Mouse (Mus musculus): ENCODE measurements around the gene Ccdc113. TPM values are rescaled to one million over a fixed set of nuclear protein-coding genes. Genes with fewer than 3 reads are reported as not detected.

Ccdc113 gene
- total RNA-seq (2021), result 1 to 10 TPM; 3.3 to 3.4 TPM
- long read RNA-seq, experiment 1, partial matches to known transcripts, result 0 of 3 reads
- long read RNA-seq, experiment 1, other reads (novel, unspliced or antisense), result 0 of 3 reads
- long read RNA-seq, experiment 2, partial matches to known transcripts, result 0 of 2 reads
- long read RNA-seq, experiment 2, other reads (novel, unspliced or antisense), result 0 of 2 reads

GRCm38 (mm10) chr8:95533584-95534387 is at the start of gene Ccdc113:
Gene Ccdc113 (plus strand): TSS chr8:95534085.
- Histone ChIP-seq H3K27ac (peak within 1 kb of the TSS; percentile 77), H3K4me3 (peak within 1 kb of the TSS; percentile 52)
- no peak; the same call in 1 of the 2 replicates for TF ChIP-seq CTCF (IDR thresholded peaks at IDR 0.05)
- intact Hi-C loops (cut with DNase I), result loop anchor here (5.0 to 10.0 kb wide), 3 partner anchors 49 to 279 kb away; no protein-coding TSS in a partner anchor
- peak; percentile 58 to 61 for DNase-seq (ENCODE audit: extremely low spot score in 1 of 2, low spot score in 2 of 2)

- H3K27ac ChIP-seq, result peak overlapping the region; percentile 86
- no peak for DNase-seq (ENCODE audit: extremely low spot score in 1 of 2, low spot score in 2 of 2)
- intact Hi-C loops (cut with DNase I), result loop anchor here (5.0 to 10.0 kb wide), 2 partner anchors 47 to 209 kb away; partner anchors contain the start of gene Ccdc113
- no peak for TF ChIP-seq CTCF (IDR thresholded peaks at IDR 0.05)
- H3K4me3 ChIP-seq, result peak overlapping the region; percentile 66
Measured at GRCm38 (mm10) chr8:95487800-95488697, 45.8 kb upstream of the Ccdc113 start.

- intact Hi-C loops (cut with DNase I), result loop anchor here (5.0 to 10.0 kb wide), 2 partner anchors 46 to 208 kb away; partner anchors contain the start of gene Ccdc113
- H3K27ac ChIP-seq, result peak overlapping the region; percentile 86
- H3K4me3 ChIP-seq, result peak overlapping the region; percentile 55
- TF ChIP-seq CTCF (IDR thresholded peaks at IDR 0.05), result peak; percentile 93
- peak; percentile 84 to 92 for DNase-seq (ENCODE audit: extremely low spot score in 1 of 2, low spot score in 2 of 2)
Measured at GRCm38 (mm10) chr8:95488698-95489332, 45.1 kb upstream of the Ccdc113 start.

GRCm38 (mm10) chr8:95490006-95490405 is 43.9 kb upstream of the Ccdc113 start, which contains the start of gene Csnk2a2:
Gene Csnk2a2 (minus strand): TSS chr8:95490039.
- peak within 1 kb of the TSS; percentile 86 for H3K27ac ChIP-seq
- TF ChIP-seq CTCF (IDR thresholded peaks at IDR 0.05), result no peak
- DNase-seq (ENCODE audit: extremely low spot score in 1 of 2, low spot score in 2 of 2), result no peak
- H3K4me3 ChIP-seq, result peak within 1 kb of the TSS; percentile 55
- intact Hi-C loops (cut with DNase I), result no loop called here

- no peak for DNase-seq (ENCODE audit: extremely low spot score in 1 of 2, low spot score in 2 of 2)
Measured at GRCm38 (mm10) chr8:95492057-95492456, 41.8 kb upstream of the Ccdc113 start.

GRCm38 (mm10) chr8:95495444-95495843 is 38.4 kb upstream of the Ccdc113 start:
- no peak overlapping the region for H3K27ac ChIP-seq

More at GRCm38 (mm10) chr8:95492057-95492456, 41.8 kb upstream of the Ccdc113 start:
- intact Hi-C loops (cut with DNase I), result no loop called here
- no peak for TF ChIP-seq CTCF (IDR thresholded peaks at IDR 0.05)
- no peak overlapping the region for H3K27ac ChIP-seq
- no peak overlapping the region for H3K4me3 ChIP-seq

GRCm38 (mm10) chr8:95496420-95496819 is 37.5 kb upstream of the Ccdc113 start:
- TF ChIP-seq CTCF (IDR thresholded peaks at IDR 0.05), result no peak
- Histone ChIP-seq H3K4me3 (no peak overlapping the region), H3K27ac (no peak overlapping the region)
- intact Hi-C loops (cut with DNase I), result no loop called here
- no peak for DNase-seq (ENCODE audit: extremely low spot score in 1 of 2, low spot score in 2 of 2)

More at GRCm38 (mm10) chr8:95495444-95495843, 38.4 kb upstream of the Ccdc113 start:
- intact Hi-C loops (cut with DNase I), result no loop called here
- no peak for TF ChIP-seq CTCF (IDR thresholded peaks at IDR 0.05)
- no peak overlapping the region for H3K4me3 ChIP-seq
- no peak for DNase-seq (ENCODE audit: extremely low spot score in 1 of 2, low spot score in 2 of 2)

GRCm38 (mm10) chr8:95497821-95498220 is 36.1 kb upstream of the Ccdc113 start:
- no peak for TF ChIP-seq CTCF (IDR thresholded peaks at IDR 0.05)
- no peak overlapping the region for H3K27ac ChIP-seq
- intact Hi-C loops (cut with DNase I), result no loop called here

GRCm38 (mm10) chr8:95499266-95500064 is 34.4 kb upstream of the Ccdc113 start:
- DNase-seq (ENCODE audit: extremely low spot score in 1 of 2, low spot score in 2 of 2), result no peak
- TF ChIP-seq CTCF (IDR thresholded peaks at IDR 0.05), result no peak
- H3K27ac ChIP-seq, result no peak overlapping the region
- intact Hi-C loops (cut with DNase I), result loop anchor here (5.0 kb wide), 1 partner anchor 88 kb away; no protein-coding TSS in a partner anchor
- no peak overlapping the region for H3K4me3 ChIP-seq

More at GRCm38 (mm10) chr8:95497821-95498220, 36.1 kb upstream of the Ccdc113 start:
- no peak for DNase-seq (ENCODE audit: extremely low spot score in 1 of 2, low spot score in 2 of 2)
- H3K4me3 ChIP-seq, result no peak overlapping the region

- Histone ChIP-seq H3K4me3 (no peak overlapping the region), H3K27ac (no peak overlapping the region)
- intact Hi-C loops (cut with DNase I), result loop anchor here (5.0 kb wide), 1 partner anchor 87 kb away; no protein-coding TSS in a partner anchor
- DNase-seq (ENCODE audit: extremely low spot score in 1 of 2, low spot score in 2 of 2), result no peak
- TF ChIP-seq CTCF (IDR thresholded peaks at IDR 0.05), result no peak
Measured at GRCm38 (mm10) chr8:95500436-95500835, 33.4 kb upstream of the Ccdc113 start.

Measured in left cerebral cortex, adult 2 months (tissue).